Mouse (Mus musculus) heart, adult 2 months (tissue): ENCODE results near the gene Alg3. TPM values are rescaled to one million over a fixed set of nuclear protein-coding genes. Genes with fewer than 3 reads are reported as not detected.
A peak's percentile ranks its signal among the peaks of the same experiment; 100 is the strongest.

Source experiments
- DNase-seq, 2 experiments: peaks; one replicate each; pipeline ENCODE4 v3.0.0; 2021
- H3K27ac ChIP-seq: fragments of 200-600 bp; 2 replicates; pipeline ENCODE4 v1.8.1; 2022
- H3K27me3 ChIP-seq: fragments of 200-500 bp; 2 replicates; pipeline ENCODE4 v1.6.1; 2012; ENCODE audit warnings: mild to moderate bottlenecking, low read length, inconsistent platforms, mixed read lengths; ENCODE audit not compliant: control insufficient read depth, insufficient read depth
- H3K36me3 ChIP-seq: fragments of 200-500 bp; 2 replicates; pipeline ENCODE4 v1.6.1; 2012; ENCODE audit warnings: low read length, inconsistent platforms; ENCODE audit not compliant: control insufficient read depth, insufficient read depth
- H3K4me1 ChIP-seq: fragments of 200-500 bp; 2 replicates; pipeline ENCODE4 v1.6.1; 2011; ENCODE audit warnings: low read length; ENCODE audit not compliant: control insufficient read depth, insufficient read depth
- H3K4me3 ChIP-seq: fragments of 200-600 bp; 2 replicates; pipeline ENCODE4 v1.8.1; 2022
- H3K79me2 ChIP-seq: fragments of 200-500 bp; replicated peaks from 2 replicates; pipeline ENCODE4 v1.6.1; 2012; ENCODE audit warnings: mild to moderate bottlenecking, inconsistent platforms, low read length, moderate library complexity, mixed read lengths; ENCODE audit not compliant: control insufficient read depth, insufficient read depth
- H3K9ac ChIP-seq: fragments of 200-500 bp; 2 replicates; pipeline ENCODE4 v1.6.1; 2012; ENCODE audit warnings: low read depth, mild to moderate bottlenecking, control low read depth, inconsistent platforms, low read length, mixed read lengths
- CTCF ChIP-seq: fragments of 200-600 bp; IDR thresholded peaks from 2 replicates; pipeline ENCODE4 v1.8.1; 2022; ENCODE audit warnings: antibody characterized with exemption, mild to moderate bottlenecking, moderate library complexity
- EP300 ChIP-seq: fragments of 200-500 bp; IDR thresholded peaks from 2 replicates; pipeline ENCODE4 v1.6.1; 2011; ENCODE audit warnings: low read depth, low read length, control low read depth; ENCODE audit not compliant: insufficient read depth
- POLR2A ChIP-seq: fragments of 200-500 bp; IDR thresholded peaks from 2 replicates; pipeline ENCODE4 v1.6.1; 2011; ENCODE audit warnings: mild to moderate bottlenecking, low read depth, low read length, control low read depth; ENCODE audit not compliant: insufficient read depth
- WGBS: fragments of 180-500 bp; shearing (Covaris S2); methylation state at CpG from one replicate; pipeline ENCODE4 v1.1.7; 2018; 5-methylcytosine and 5-hydroxymethylcytosine counted together
- intact Hi-C: fragments of 180-260 bp; cut with DNase I; formaldehyde crosslinking; loops from one replicate; pipeline ENCODE4 v1.15.1; 2025
- microRNA-seq, 2 experiments: library from miRNA; unstranded; fragments of <30 nt; microRNA quantifications; one replicate each; pipeline ENCODE4 v1.2.0; 2021
- polyA plus RNA-seq: library from polyadenylated mRNA; depleted of rRNA; stranded (reverse); fragments of >200 nt; gene quantifications from 2 replicates; pipeline ENCODE4 v1.2.3, GENCODE M21; 2012; rRNA removed
- total RNA-seq, 2 experiments: library from RNA; stranded (reverse); gene quantifications; 2 replicates each; pipeline ENCODE4 v1.2.3; 2021

Gene Alg3
- total and polyA plus RNA-seq, 3 experiments: 9.9 to 19.2 (median 10.4) TPM

DNA sequence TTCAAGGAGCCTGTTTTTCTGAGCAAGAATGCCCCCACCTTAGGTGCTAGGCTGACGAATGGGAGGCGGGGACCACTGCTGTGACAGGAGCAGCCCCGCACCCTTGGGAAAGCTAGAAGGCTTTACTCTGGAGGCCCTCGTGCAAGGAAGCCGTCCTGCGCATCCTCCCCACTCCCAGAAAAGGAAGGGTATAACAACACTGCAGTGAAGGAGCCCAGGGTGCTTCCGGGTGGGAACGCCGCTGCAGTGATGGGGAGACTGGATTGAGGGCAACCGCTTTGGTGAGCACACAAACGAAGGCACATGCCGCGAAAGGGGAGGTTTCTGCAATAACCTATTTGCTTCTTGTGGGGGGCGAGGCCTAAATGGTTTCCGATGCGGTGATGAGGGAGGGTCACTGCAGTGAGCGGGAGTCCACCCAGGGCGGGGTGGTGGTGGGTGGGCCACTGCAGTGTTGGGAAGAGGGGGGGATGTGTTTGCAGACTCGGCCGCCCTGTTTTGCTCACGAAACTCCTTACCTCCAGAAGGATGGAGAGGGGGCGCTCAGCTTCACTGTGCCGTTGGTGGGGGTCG, 22.1 kb downstream of the Alg3 start, which contains the start of gene Vwa5b2:
Gene Vwa5b2 (plus strand): TSS at position 106 of the 573 bp plus-strand sequence.
- 3% methylated on average over 24 of the region's 24 CpGs for WGBS
- intact Hi-C loops: no loop called here

GRCm38 (mm10) chr16:20565075-20565474, 46.5 kb downstream of the Alg3 start:
- Histone ChIP-seq H3K4me1 (no peaks in the 10 kb centered on the region), H3K36me3 (no peaks in the 10 kb centered on the region), H3K4me3 (no peak overlapping the region), H3K9ac (no peak overlapping the region), H3K79me2 (no peaks in the 10 kb centered on the region), H3K27ac (no peak overlapping the region), H3K27me3 (no peaks in the 10 kb centered on the region)
- WGBS: 60% methylated on average over 1 of the region's 1 CpGs
- no peak for TF ChIP-seq EP300
- no peak for TF ChIP-seq POLR2A
- TF ChIP-seq CTCF: no peak
- intact Hi-C loops: no loop called here
- DNase-seq: no peak

More for the DNA sequence above, 22.1 kb downstream of the Alg3 start, which contains the start of gene Vwa5b2:
- DNase-seq: no peak
- Histone ChIP-seq H3K36me3 (no peaks in the 10 kb centered on the region), H3K4me3 (peak within 1 kb of the TSS; percentile 28), H3K9ac (no peak within 1 kb of the TSS), H3K27me3 (peaks cover 22% of the 10 kb centered on the region), H3K4me1 (no peaks in the 10 kb centered on the region), H3K79me2 (no peaks in the 10 kb centered on the region), H3K27ac (no peak within 1 kb of the TSS)
- TF ChIP-seq EP300 (no peak), CTCF (no peak), POLR2A (no peak)

GRCm38 (mm10) chr16:20557381-20557780, 54.2 kb downstream of the Alg3 start:
- H3K27me3 ChIP-seq: no peaks in the 10 kb centered on the region
- H3K79me2 ChIP-seq: no peaks in the 10 kb centered on the region
- no peak overlapping the region for H3K4me3 ChIP-seq
- no peaks in the 10 kb centered on the region; the same call in none of the 2 replicates for H3K36me3 ChIP-seq
- no peaks in the 10 kb centered on the region for H3K4me1 ChIP-seq
- no peak overlapping the region for H3K9ac ChIP-seq
- WGBS: 73% methylated on average over 7 of the region's 7 CpGs
- TF ChIP-seq POLR2A (no peak), CTCF (no peak), EP300 (no peak)
- DNase-seq: no peak
- H3K27ac ChIP-seq: no peak overlapping the region
- intact Hi-C loops: no loop called here

Small RNA genes within 50 kb of the gene (microRNA-seq; reads per million reads assigned to microRNA genes)
- gene Mir1224: 3.1 to 3.4 reads per million in 2 experiments

Other genes starting within 250 kb of the Alg3 start
- 10 to 100 TPM; 22.6 to 25.6 TPM for gene Abcc5, start 185.3 kb downstream of the Alg3 start, total RNA-seq
- gene Abcc5, start 185.3 kb downstream of the Alg3 start, polyA plus RNA-seq: 61.4 and 95.6 TPM in 2 replicates
- gene Eif2b5, start 112.9 kb downstream of the Alg3 start, total RNA-seq: 10 to 100 TPM; 49.9 to 60.1 TPM
- gene Eif2b5, start 112.9 kb downstream of the Alg3 start, polyA plus RNA-seq: 26.0 and 40.5 TPM in 2 replicates
- gene Dvl3, start 94.8 kb downstream of the Alg3 start, total RNA-seq: 10 to 100 TPM; 46.0 to 49.7 TPM
- 28.7 and 32.9 TPM in 2 replicates for gene Dvl3, start 94.8 kb downstream of the Alg3 start, polyA plus RNA-seq
- gene Ap2m1, start 76.3 kb downstream of the Alg3 start, total RNA-seq: 100 to 1,000 TPM; 195 to 211 TPM
- 307 and 322 TPM in 2 replicates for gene Ap2m1, start 76.3 kb downstream of the Alg3 start, polyA plus RNA-seq
- 10 to 100 TPM; 72.9 to 74.4 TPM for gene Abcf3, start 63.2 kb downstream of the Alg3 start, total RNA-seq
- 36.0 and 52.5 TPM in 2 replicates for gene Abcf3, start 63.2 kb downstream of the Alg3 start, polyA plus RNA-seq
- gene Vwa5b2, start 22.3 kb downstream of the Alg3 start, total RNA-seq: under 1 TPM in 1 of 2 experiments, not detected in 1; 0.18 TPM
- 0.06 TPM in 1 of 2 replicates, not detected in the other for gene Vwa5b2, start 22.3 kb downstream of the Alg3 start, polyA plus RNA-seq
- gene Eef1akmt4, start 142 bp downstream of the Alg3 start, total RNA-seq: 1 to 10 TPM; 5.7 to 7.7 TPM
- 9.1 and 12.8 TPM in 2 replicates for gene Eef1akmt4, start 142 bp downstream of the Alg3 start, polyA plus RNA-seq
- gene Gm49333, start 125 bp downstream of the Alg3 start, total RNA-seq: under 1 TPM in 1 of 2 experiments, not detected in 1; 0.43 TPM
- 0.10 and 0.61 TPM in 2 replicates for gene Gm49333, start 125 bp downstream of the Alg3 start, polyA plus RNA-seq
- 1 to 10 TPM; 1.2 to 1.4 TPM for gene Camk2n2, start 9.6 kb upstream of the Alg3 start, total RNA-seq
- 1.2 and 1.4 TPM in 2 replicates for gene Camk2n2, start 9.6 kb upstream of the Alg3 start, polyA plus RNA-seq
- gene Ece2, start 18.1 kb upstream of the Alg3 start, total RNA-seq: under 1 TPM; 0.42 to 0.66 TPM
- 0.68 and 0.97 TPM in 2 replicates for gene Ece2, start 18.1 kb upstream of the Alg3 start, polyA plus RNA-seq
- gene Psmd2, start 39.9 kb upstream of the Alg3 start, total RNA-seq: 100 to 1,000 TPM; 180 to 212 TPM
- 96.9 and 178 TPM in 2 replicates for gene Psmd2, start 39.9 kb upstream of the Alg3 start, polyA plus RNA-seq
- 100 to 1,000 TPM; 344 to 420 TPM for gene Eif4g1, start 56.6 kb upstream of the Alg3 start, total RNA-seq
- 343 and 423 TPM in 2 replicates for gene Eif4g1, start 56.6 kb upstream of the Alg3 start, polyA plus RNA-seq
- gene Fam131a, start 81.5 kb upstream of the Alg3 start, total RNA-seq: 10 to 100 TPM; 22.2 to 24.6 TPM
- gene Fam131a, start 81.5 kb upstream of the Alg3 start, polyA plus RNA-seq: 31.3 and 40.5 TPM in 2 replicates
- gene Polr2h, start 105.9 kb upstream of the Alg3 start, total RNA-seq: 1 to 10 TPM; 9.0 TPM
- 11.8 and 12.6 TPM in 2 replicates for gene Polr2h, start 105.9 kb upstream of the Alg3 start, polyA plus RNA-seq
- 1 to 10 TPM; 1.3 to 1.8 TPM for gene Clcn2, start 106.0 kb upstream of the Alg3 start, total RNA-seq
- gene Clcn2, start 106.0 kb upstream of the Alg3 start, polyA plus RNA-seq: 5.9 and 8.0 TPM in 2 replicates
- gene Chrd, start 121.4 kb upstream of the Alg3 start, total RNA-seq: 1 to 10 TPM; 2.0 to 2.2 TPM
- 3.6 and 4.8 TPM in 2 replicates for gene Chrd, start 121.4 kb upstream of the Alg3 start, polyA plus RNA-seq
- gene Thpo, start 122.8 kb upstream of the Alg3 start, total RNA-seq: under 1 TPM in 1 of 2 experiments, not detected in 1; 0.18 TPM
- 0.41 and 0.84 TPM in 2 replicates for gene Thpo, start 122.8 kb upstream of the Alg3 start, polyA plus RNA-seq